Mouse (Mus musculus): ENCODE data around the gene Hpse2. TPM values are rescaled to one million over a fixed set of nuclear protein-coding genes. Genes with fewer than 3 reads are reported as not detected.

Hpse2 gene
- polyA plus RNA-seq, 1 experiment from 2014 or later, result 2.2 TPM

- no peaks in the 10 kb centered on the region for H3K36me3 ChIP-seq
- no peak overlapping the region for H3K4me2 ChIP-seq (replicated peaks)
- WGBS, result 74% methylated on average over 9 of the region's 9 CpGs
- H3K4me3 ChIP-seq, result no peak overlapping the region
- no peaks in the 10 kb centered on the region for H3K9me3 ChIP-seq
- H3K4me1 ChIP-seq, result no peaks in the 10 kb centered on the region; the same call in 1 of the 2 replicates
- no peak for ATAC-seq (ENCODE audit: low FRiP score, low read depth)
- H3K27me3 ChIP-seq (replicated peaks), result 0 out of 2 replicates have a peak, but pooled peaks cover 7% of the 10 kb centered on the region
- no peak overlapping the region for H3K27ac ChIP-seq
- no peak overlapping the region for H3K9ac ChIP-seq
Observed at GRCm38 (mm10) chr19:42737753-42738152, 650.4 kb downstream of the Hpse2 start.

Other genes starting within 250 kb of the Hpse2 start
- gene Cnnm1, start 52.1 kb upstream of the Hpse2 start, polyA plus RNA-seq (2016; fragmentation: Nextera tagmentation; extraction: Ambion mirVana), result 0.91 and 0.95 TPM in 2 replicates
- 67.8 and 69.7 TPM in 2 replicates for gene Got1, start 136.2 kb upstream of the Hpse2 start, polyA plus RNA-seq (2016; fragmentation: Nextera tagmentation; extraction: Ambion mirVana)
- not detected in 2 replicates for gene Nkx2-3, start 224.0 kb upstream of the Hpse2 start, polyA plus RNA-seq (2016; fragmentation: Nextera tagmentation; extraction: Ambion mirVana)